Mouse (Mus musculus) embryonic facial prominence, embryonic 15.5 days (tissue): ENCODE measurements around the gene Gpr161. TPM values are rescaled to one million over a fixed set of nuclear protein-coding genes. Genes with fewer than 3 reads are reported as not detected.
A peak's percentile ranks its signal among the peaks of the same experiment; 100 is the strongest.

Experiments used
- ATAC-seq: fragments of 200-750 bp; cut with Nextera tagmentation; 2 replicates; pipeline ENCODE4 v1.8.0; 2017; ENCODE audit warnings: low read depth, moderate TSS enrichment; ENCODE audit not compliant: insufficient number of reproducible peaks, low FRiP score, low TSS enrichment
- H3K27ac ChIP-seq: fragments of 300-500 bp; sonication (generic); replicated peaks from 2 replicates; pipeline ENCODE4 v1.5.1; 2015; ENCODE audit warnings: mild to moderate bottlenecking, inconsistent platforms
- H3K27me3 ChIP-seq: fragments of 300-500 bp; sonication (generic); 2 replicates; pipeline ENCODE4 v1.6.1; 2015; ENCODE audit warnings: inconsistent platforms
- H3K36me3 ChIP-seq: fragments of 300-500 bp; sonication (generic); 2 replicates; pipeline ENCODE4 v1.6.1; 2015; ENCODE audit warnings: mild to moderate bottlenecking, inconsistent platforms
- H3K4me1 ChIP-seq: fragments of 300-500 bp; sonication (generic); 2 replicates; pipeline ENCODE4 v1.6.1; 2015; ENCODE audit warnings: inconsistent platforms
- H3K4me2 ChIP-seq: fragments of 300-500 bp; sonication (generic); replicated peaks from 2 replicates; pipeline ENCODE4 v1.6.1; 2015; ENCODE audit warnings: mild to moderate bottlenecking, inconsistent platforms
- H3K4me3 ChIP-seq: fragments of 300-500 bp; sonication (generic); replicated peaks from 2 replicates; pipeline ENCODE4 v1.5.1; 2015; ENCODE audit warnings: mild to moderate bottlenecking, inconsistent platforms
- H3K9ac ChIP-seq: fragments of 300-500 bp; sonication (generic); 2 replicates; pipeline ENCODE4 v1.6.1; 2015; ENCODE audit warnings: inconsistent platforms
- H3K9me3 ChIP-seq: fragments of 300-500 bp; sonication (generic); replicated peaks from 2 replicates; pipeline ENCODE4 v1.6.1; 2016; ENCODE audit warnings: inconsistent platforms
- WGBS: fragments of 180-500 bp; shearing (Covaris S2); methylation state at CpG from one replicate; pipeline ENCODE4 v1.1.7; 2015; 5-methylcytosine and 5-hydroxymethylcytosine counted together
- polyA plus RNA-seq: library from polyadenylated mRNA; unstranded; fragments of >200 nt; fragmentation: Nextera tagmentation; extraction: Ambion mirVana; gene quantifications from 2 replicates; pipeline ENCODE4 v1.2.1, GENCODE M21; 2015

Gene Gpr161
- polyA plus RNA-seq, 1 experiment from 2014 or later = 0.99 TPM

GRCm38 (mm10) chr1:165282967-165283345, 12.6 kb upstream of the Gpr161 start:
- Histone ChIP-seq H3K4me3 (peak overlapping the region; percentile 73), H3K27me3 (no peaks in the 10 kb centered on the region), H3K4me1 (peaks cover 29% of the 10 kb centered on the region), H3K36me3 (no peaks in the 10 kb centered on the region), H3K4me2 (peak overlapping the region; percentile 74), H3K9me3 (no peaks in the 10 kb centered on the region), H3K27ac (no peak overlapping the region), H3K9ac (no peak overlapping the region)
- ATAC-seq = no peak
- WGBS = 18% methylated on average over 7 of the region's 7 CpGs

GRCm38 (mm10) chr1:165284096-165284495, 11.5 kb upstream of the Gpr161 start:
- peaks cover 29% of the 10 kb centered on the region for H3K4me1 ChIP-seq
- no peak overlapping the region for H3K27ac ChIP-seq
- no peak overlapping the region for H3K4me2 ChIP-seq
- 51% methylated on average over 7 of the region's 7 CpGs for whole genome bisulfite sequencing
- H3K9ac ChIP-seq = no peak overlapping the region
- H3K27me3 ChIP-seq = no peaks in the 10 kb centered on the region
- no peak overlapping the region for H3K4me3 ChIP-seq
- ATAC-seq = no peak
- no peaks in the 10 kb centered on the region for H3K36me3 ChIP-seq
- no peaks in the 10 kb centered on the region for H3K9me3 ChIP-seq

GRCm38 (mm10) chr1:165288165-165288564, 7.4 kb upstream of the Gpr161 start:
- Histone ChIP-seq H3K27me3 (no peaks in the 10 kb centered on the region), H3K4me3 (no peak overlapping the region), H3K9me3 (no peaks in the 10 kb centered on the region), H3K4me2 (no peak overlapping the region), H3K9ac (no peak overlapping the region), H3K36me3 (0 out of 2 replicates have a peak, but pooled peaks cover 3% of the 10 kb centered on the region), H3K4me1 (peaks cover 14% of the 10 kb centered on the region), H3K27ac (no peak overlapping the region)
- no peak for ATAC-seq
- 90% methylated on average over 9 of the region's 9 CpGs for WGBS

- Histone ChIP-seq H3K4me2 (no peak overlapping the region), H3K9ac (no peak overlapping the region), H3K4me3 (no peak overlapping the region), H3K9me3 (no peaks in the 10 kb centered on the region), H3K27me3 (no peaks in the 10 kb centered on the region), H3K36me3 (peaks cover 11% of the 10 kb centered on the region; the same call in 1 of the 2 replicates), H3K27ac (no peak overlapping the region), H3K4me1 (peaks cover 3% of the 10 kb centered on the region; the same call in 1 of the 2 replicates)
- WGBS = 83% methylated on average over 4 of the region's 4 CpGs
- no peak for ATAC-seq
Measured at GRCm38 (mm10) chr1:165289831-165290230, 5.8 kb upstream of the Gpr161 start.

GRCm38 (mm10) chr1:165291606-165292005, 4.0 kb upstream of the Gpr161 start:
- H3K36me3 ChIP-seq = peaks cover 17% of the 10 kb centered on the region; the same call in 1 of the 2 replicates
- no peak overlapping the region for H3K9ac ChIP-seq
- H3K27me3 ChIP-seq = no peaks in the 10 kb centered on the region
- no peak overlapping the region for H3K27ac ChIP-seq
- no peaks in the 10 kb centered on the region for H3K4me1 ChIP-seq
- 74% methylated on average over 6 of the region's 6 CpGs for WGBS
- H3K4me3 ChIP-seq = no peak overlapping the region
- no peaks in the 10 kb centered on the region for H3K9me3 ChIP-seq
- ATAC-seq = no peak
- no peak overlapping the region for H3K4me2 ChIP-seq

- Histone ChIP-seq H3K9me3 (no peaks in the 10 kb centered on the region), H3K4me3 (no peak overlapping the region), H3K27me3 (no peaks in the 10 kb centered on the region), H3K9ac (no peak overlapping the region), H3K27ac (no peak overlapping the region), H3K4me2 (no peak overlapping the region), H3K36me3 (peaks cover under 1% of the 10 kb centered on the region; the same call in 1 of the 2 replicates), H3K4me1 (0 out of 2 replicates have a peak, but pooled peaks cover 6% of the 10 kb centered on the region)
- no peak for ATAC-seq
- 65% methylated on average over 3 of the region's 3 CpGs for WGBS
Measured at GRCm38 (mm10) chr1:165301108-165301507, 5.5 kb downstream of the Gpr161 start.

- Histone ChIP-seq H3K4me2 (no peak overlapping the region), H3K36me3 (no peaks in the 10 kb centered on the region), H3K4me1 (0 out of 2 replicates have a peak, but pooled peaks cover 6% of the 10 kb centered on the region), H3K9me3 (no peaks in the 10 kb centered on the region), H3K9ac (no peak overlapping the region), H3K27ac (no peak overlapping the region; the same call in 1 of the 2 replicates), H3K27me3 (no peaks in the 10 kb centered on the region), H3K4me3 (no peak overlapping the region)
- 81% methylated on average over 2 of the region's 2 CpGs for WGBS
- ATAC-seq = no peak
Measured at GRCm38 (mm10) chr1:165301567-165301966, 6.0 kb downstream of the Gpr161 start.

- peak overlapping the region; percentile 80 for H3K27ac ChIP-seq
- H3K4me3 ChIP-seq = no peak overlapping the region
- ATAC-seq = peak; percentile 73; the same call in 1 of the 2 replicates
- H3K9me3 ChIP-seq = no peaks in the 10 kb centered on the region
- no peaks in the 10 kb centered on the region for H3K27me3 ChIP-seq
- no peak overlapping the region for H3K9ac ChIP-seq
- 0 out of 2 replicates have a peak, but pooled peaks cover 8% of the 10 kb centered on the region for H3K36me3 ChIP-seq
- 0 out of 2 replicates have a peak, but pooled peaks cover 9% of the 10 kb centered on the region for H3K4me1 ChIP-seq
- no peak overlapping the region for H3K4me2 ChIP-seq
- 65% methylated on average over 13 of the region's 13 CpGs for WGBS
Measured at GRCm38 (mm10) chr1:165302455-165303208, 7.0 kb downstream of the Gpr161 start.

GRCm38 (mm10) chr1:165303209-165303608, 7.6 kb downstream of the Gpr161 start:
- H3K4me3 ChIP-seq = no peak overlapping the region
- WGBS = 61% methylated on average over 6 of the region's 6 CpGs
- peaks cover 14% of the 10 kb centered on the region for H3K36me3 ChIP-seq
- ATAC-seq = no peak
- H3K27ac ChIP-seq = peak overlapping the region; percentile 80
- no peak overlapping the region for H3K9ac ChIP-seq
- H3K27me3 ChIP-seq = no peaks in the 10 kb centered on the region
- H3K4me1 ChIP-seq = 0 out of 2 replicates have a peak, but pooled peaks cover 9% of the 10 kb centered on the region
- no peaks in the 10 kb centered on the region for H3K9me3 ChIP-seq
- no peak overlapping the region for H3K4me2 ChIP-seq

- peaks cover 15% of the 10 kb centered on the region for H3K36me3 ChIP-seq
- H3K27me3 ChIP-seq = no peaks in the 10 kb centered on the region
- H3K9me3 ChIP-seq = no peaks in the 10 kb centered on the region
- H3K27ac ChIP-seq = no peak overlapping the region
- H3K4me3 ChIP-seq = no peak overlapping the region
- H3K9ac ChIP-seq = no peak overlapping the region
- 0 out of 2 replicates have a peak, but pooled peaks cover 9% of the 10 kb centered on the region for H3K4me1 ChIP-seq
- no peak overlapping the region for H3K4me2 ChIP-seq
- ATAC-seq = no peak
- 78% methylated on average over 7 of the region's 7 CpGs for WGBS
Measured at GRCm38 (mm10) chr1:165304341-165304740, 8.8 kb downstream of the Gpr161 start.

GRCm38 (mm10) chr1:165308180-165308579, 12.6 kb downstream of the Gpr161 start:
- Histone ChIP-seq H3K27ac (no peak overlapping the region), H3K4me3 (no peak overlapping the region), H3K9me3 (no peaks in the 10 kb centered on the region), H3K27me3 (no peaks in the 10 kb centered on the region), H3K9ac (no peak overlapping the region), H3K4me2 (no peak overlapping the region), H3K36me3 (peaks cover 27% of the 10 kb centered on the region), H3K4me1 (0 out of 2 replicates have a peak, but pooled peaks cover 3% of the 10 kb centered on the region)
- no peak for ATAC-seq
- 68% methylated on average over 11 of the region's 11 CpGs for WGBS
